Mouse (Mus musculus) liver, adult 2 months (tissue): Measurements from ENCODE around the gene Abhd5. TPM values are rescaled to one million over a fixed set of nuclear protein-coding genes. Genes with fewer than 3 reads are reported as not detected.

Source experiments
- DNase-seq: peaks from one replicate; pipeline ENCODE4 v3.0.0-alpha.2; 2011; ENCODE audit warnings: low read depth, low spot score; ENCODE audit errors: extremely low read depth
- H3K27ac ChIP-seq: fragments of 200-500 bp; replicated peaks from 2 replicates; pipeline ENCODE4 v1.5.1; 2012; ENCODE audit warnings: low read depth, mild to moderate bottlenecking, control low read depth, inconsistent platforms, low read length; ENCODE audit not compliant: insufficient read depth
- H3K27me3 ChIP-seq: fragments of 200-500 bp; 2 replicates; pipeline ENCODE4 v1.6.1; 2012; ENCODE audit warnings: mild to moderate bottlenecking, moderate library complexity, low read length, inconsistent platforms; ENCODE audit not compliant: control insufficient read depth, insufficient read depth
- H3K36me3 ChIP-seq: fragments of 200-500 bp; 2 replicates; pipeline ENCODE4 v1.6.1; 2012; ENCODE audit warnings: low read length, inconsistent platforms; ENCODE audit not compliant: control insufficient read depth, insufficient read depth
- H3K4me1 ChIP-seq: fragments of 200-500 bp; 2 replicates; pipeline ENCODE4 v1.6.1; 2011; ENCODE audit warnings: low read length; ENCODE audit not compliant: control insufficient read depth, insufficient read depth
- H3K4me3 ChIP-seq: fragments of 200-500 bp; 2 replicates; pipeline ENCODE4 v1.5.1; 2011; ENCODE audit warnings: low read depth, mild to moderate bottlenecking, control low read depth, low read length, moderate library complexity; ENCODE audit not compliant: insufficient read depth
- H3K79me2 ChIP-seq: fragments of 200-500 bp; 2 replicates; pipeline ENCODE4 v1.6.1; 2012; ENCODE audit warnings: inconsistent platforms, mild to moderate bottlenecking, low read length, moderate library complexity; ENCODE audit not compliant: control insufficient read depth, insufficient read depth
- H3K9ac ChIP-seq: fragments of 200-500 bp; 2 replicates; pipeline ENCODE4 v1.6.1; 2012; ENCODE audit warnings: low read depth, mild to moderate bottlenecking, control low read depth, inconsistent platforms, low read length
- CTCF ChIP-seq: fragments of 200-500 bp; IDR thresholded peaks from 2 replicates; pipeline ENCODE4 v1.5.1; 2011; ENCODE audit warnings: low read depth, low read length, control low read depth
- POLR2A ChIP-seq: fragments of 200-500 bp; IDR thresholded peaks from 2 replicates; pipeline ENCODE4 v1.6.1; 2011; ENCODE audit warnings: low read length, control low read depth; ENCODE audit not compliant: insufficient read depth; ENCODE audit errors: extremely low read depth
- WGBS: fragments of 180-500 bp; shearing (Covaris S2); methylation state at CpG from one replicate; pipeline ENCODE4 v1.1.7; 2018; 5-methylcytosine and 5-hydroxymethylcytosine counted together
- polyA plus RNA-seq: library from polyadenylated mRNA; depleted of rRNA; stranded (reverse); fragments of >200 nt; gene quantifications from 2 replicates; pipeline ENCODE4 v1.2.3, GENCODE M21; 2012
- total RNA-seq: library from RNA; depleted of rRNA; stranded (reverse); fragments of >200 nt; gene quantifications from 2 replicates; pipeline ENCODE4 v1.2.3, GENCODE M21; 2014

Abhd5 gene
- total and polyA plus RNA-seq, 2 experiments: 15.9 to 19.5 TPM

DNA sequence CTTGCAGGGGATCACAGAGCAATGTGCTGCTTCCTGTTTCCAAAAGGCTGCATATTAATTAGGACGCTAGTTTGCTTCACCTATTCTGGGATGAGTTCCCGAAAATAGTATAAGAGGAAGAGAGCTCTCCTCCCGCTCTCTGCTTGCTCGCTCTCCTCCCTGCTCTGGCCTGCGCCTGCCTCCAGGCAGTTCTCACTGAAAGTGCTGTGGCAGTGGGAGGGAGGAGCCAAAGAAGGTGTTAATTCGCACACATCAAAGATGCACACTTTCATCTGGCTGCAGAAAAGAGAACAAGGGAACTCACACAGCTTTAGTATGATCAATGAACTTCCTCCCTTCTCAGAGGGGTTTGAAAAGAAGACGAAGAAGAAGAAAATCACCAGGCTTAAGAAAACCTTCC is 47.3 kb downstream of the Abhd5 start:
- Histone ChIP-seq H3K27me3 (no peaks in the 10 kb centered on the region), H3K4me1 (peaks cover 5% of the 10 kb centered on the region), H3K36me3 (no peaks in the 10 kb centered on the region), H3K27ac (no peak overlapping the region), H3K79me2 (no peaks in the 10 kb centered on the region), H3K4me3 (no peak overlapping the region), H3K9ac (no peak overlapping the region)
- no peak for TF ChIP-seq CTCF
- no peak for TF ChIP-seq POLR2A
- WGBS: 75% methylated on average over 7 of the region's 7 CpGs
- no peak for DNase-seq

DNA sequence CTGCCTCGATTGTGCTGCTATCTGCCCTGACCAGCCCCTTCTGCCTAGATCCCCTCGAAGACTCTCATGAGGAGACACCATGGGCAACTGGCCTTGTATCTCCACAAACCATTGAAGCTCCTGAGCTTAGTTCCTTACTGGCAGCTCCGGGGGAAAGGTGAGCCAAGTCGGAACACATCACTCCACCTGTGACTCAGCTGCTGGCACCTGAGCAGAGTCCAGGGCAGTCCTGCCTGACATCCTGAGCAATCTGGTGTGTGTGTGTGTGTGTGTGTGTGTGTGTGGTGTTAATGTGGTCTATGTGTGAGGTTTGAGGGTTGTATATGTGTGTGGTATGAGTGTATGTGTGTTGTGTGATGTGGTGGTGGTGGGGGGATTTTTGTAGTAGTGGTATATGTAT is 49.8 kb downstream of the Abhd5 start:
- DNase-seq: peak; percentile 17
- Histone ChIP-seq H3K4me1 (no peaks in the 10 kb centered on the region), H3K27ac (no peak overlapping the region), H3K4me3 (no peak overlapping the region), H3K27me3 (no peaks in the 10 kb centered on the region), H3K9ac (no peak overlapping the region), H3K79me2 (no peaks in the 10 kb centered on the region), H3K36me3 (no peaks in the 10 kb centered on the region)
- no peak for TF ChIP-seq POLR2A
- TF ChIP-seq CTCF: no peak
- WGBS: 70% methylated on average over 4 of the region's 4 CpGs

DNA sequence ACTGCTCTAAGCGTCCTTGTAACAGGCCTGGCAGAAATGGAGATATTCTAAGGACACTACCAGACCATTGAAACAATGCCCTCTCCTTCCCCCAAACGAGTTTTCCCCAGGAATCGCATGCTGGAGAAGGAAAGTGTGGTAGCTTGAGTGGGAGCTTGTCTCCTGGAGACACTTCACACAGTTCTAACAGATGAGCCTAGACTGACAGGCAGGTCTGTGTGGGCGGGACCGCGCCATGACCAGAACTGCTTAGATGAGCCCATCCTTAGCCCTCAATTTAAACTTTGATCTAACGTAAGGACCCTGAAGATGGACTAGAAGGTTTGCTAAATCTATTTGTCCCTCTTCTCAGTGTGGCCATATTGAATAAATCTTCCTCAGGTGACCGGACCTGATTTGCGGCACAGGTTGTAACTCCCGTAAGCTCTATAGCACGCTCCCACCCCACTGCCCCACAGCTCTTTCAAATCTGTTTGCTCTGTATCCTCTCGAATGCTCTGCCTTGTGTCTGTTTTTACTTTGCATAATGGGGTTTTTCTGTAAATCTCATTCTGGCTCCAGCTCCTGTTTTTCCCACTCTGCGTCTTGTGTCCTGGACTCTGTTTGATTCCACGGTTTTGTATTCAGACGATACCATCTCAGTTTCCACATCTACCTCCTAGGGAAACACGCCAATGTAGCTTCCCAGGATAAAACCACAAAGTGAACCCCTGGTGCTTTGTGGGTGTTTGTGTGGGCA is 59.2 kb downstream of the Abhd5 start:
- Histone ChIP-seq H3K4me1 (no peaks in the 10 kb centered on the region), H3K4me3 (no peak overlapping the region), H3K27ac (no peak overlapping the region), H3K36me3 (no peaks in the 10 kb centered on the region), H3K9ac (no peak overlapping the region), H3K79me2 (no peaks in the 10 kb centered on the region), H3K27me3 (no peaks in the 10 kb centered on the region)
- no peak for DNase-seq
- TF ChIP-seq CTCF (no peak), POLR2A (no peak)
- WGBS: 92% methylated on average over 16 of the region's 16 CpGs

DNA sequence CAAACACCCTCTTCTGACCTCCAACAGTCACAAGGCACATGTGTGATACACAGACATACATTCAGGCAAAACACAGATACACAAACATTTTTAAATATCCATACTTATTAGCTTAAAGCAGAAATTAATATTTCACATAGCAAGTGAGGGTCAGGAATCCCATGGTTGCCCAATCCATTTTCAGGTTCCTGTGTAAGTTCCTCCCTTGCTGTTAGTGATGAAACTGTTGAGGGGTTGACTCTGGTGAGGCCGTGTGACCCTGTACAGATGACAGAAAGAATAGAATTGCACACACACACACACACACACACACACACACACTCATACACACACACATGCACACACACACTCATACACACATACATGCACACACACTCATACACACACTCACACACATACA is 63.2 kb downstream of the Abhd5 start:
- H3K4me3 ChIP-seq: no peak overlapping the region
- no peaks in the 10 kb centered on the region for H3K4me1 ChIP-seq
- H3K36me3 ChIP-seq: no peaks in the 10 kb centered on the region
- no peak for DNase-seq
- no peaks in the 10 kb centered on the region for H3K79me2 ChIP-seq
- no peak overlapping the region for H3K9ac ChIP-seq
- 94% methylated on average over 1 of the region's 1 CpGs for WGBS
- H3K27me3 ChIP-seq: no peaks in the 10 kb centered on the region
- no peak overlapping the region for H3K27ac ChIP-seq
- TF ChIP-seq POLR2A (no peak), CTCF (no peak)

DNA sequence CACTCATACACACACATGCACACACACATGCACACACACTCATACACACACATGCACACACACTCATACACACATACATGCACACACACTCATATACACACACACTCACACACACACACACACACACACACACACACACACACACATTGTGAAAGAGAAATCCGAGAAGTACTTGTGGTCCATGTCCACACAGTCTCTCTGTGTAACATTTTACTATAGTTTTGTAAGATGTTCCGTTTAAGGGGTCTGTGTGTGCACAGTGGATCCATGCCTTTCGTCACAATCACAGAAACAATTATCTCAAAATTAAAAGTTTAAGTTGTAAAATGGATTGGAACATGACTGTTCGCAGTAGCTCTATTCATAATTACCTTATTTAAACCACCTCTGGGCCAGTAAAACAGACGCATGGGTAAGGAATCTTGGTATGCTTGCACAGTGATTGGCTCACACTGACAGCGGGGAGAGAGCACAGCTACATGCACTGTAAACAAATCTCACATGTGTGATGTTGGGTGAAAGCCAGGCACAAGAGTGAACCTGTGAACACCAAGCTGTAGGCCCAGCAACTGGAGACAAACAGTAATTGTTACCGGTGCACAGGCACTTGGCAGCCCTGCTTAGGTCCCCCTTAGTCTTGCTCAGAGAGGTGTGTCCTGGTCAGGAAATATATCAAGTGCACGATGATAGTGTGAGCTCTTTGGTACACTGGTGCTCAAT is 63.8 kb downstream of the Abhd5 start:
- H3K79me2 ChIP-seq: no peaks in the 10 kb centered on the region
- DNase-seq: peak; percentile 20
- 65% methylated on average over 8 of the region's 8 CpGs for WGBS
- H3K9ac ChIP-seq: no peak overlapping the region
- no peaks in the 10 kb centered on the region for H3K27me3 ChIP-seq
- no peaks in the 10 kb centered on the region for H3K4me1 ChIP-seq
- TF ChIP-seq CTCF (no peak), POLR2A (no peak)
- no peak overlapping the region for H3K27ac ChIP-seq
- no peak overlapping the region for H3K4me3 ChIP-seq
- no peaks in the 10 kb centered on the region for H3K36me3 ChIP-seq

DNA sequence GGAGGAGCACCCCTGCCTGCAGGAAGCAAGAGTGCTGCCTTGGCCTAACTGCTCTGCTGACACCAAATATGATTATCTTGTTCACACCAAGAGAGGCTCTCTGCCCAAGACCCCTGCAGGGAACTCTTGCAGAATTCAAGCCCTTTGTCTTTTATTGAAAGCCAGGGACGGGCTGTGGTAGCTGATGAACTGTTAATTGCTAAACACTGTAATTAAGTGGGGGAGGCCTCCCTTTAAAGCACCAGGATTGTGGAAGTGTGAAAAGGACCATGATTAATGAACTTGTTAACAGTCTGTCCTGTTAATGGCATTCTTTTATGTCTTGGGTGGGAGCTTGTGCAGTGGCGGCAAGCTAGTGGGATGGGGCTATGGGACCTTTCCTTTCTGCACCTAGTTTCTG is 65.2 kb downstream of the Abhd5 start:
- no peak for DNase-seq
- Histone ChIP-seq H3K9ac (no peak overlapping the region), H3K27me3 (no peaks in the 10 kb centered on the region), H3K79me2 (no peaks in the 10 kb centered on the region), H3K4me3 (no peak overlapping the region), H3K4me1 (no peaks in the 10 kb centered on the region), H3K36me3 (no peaks in the 10 kb centered on the region), H3K27ac (no peak overlapping the region)
- 86% methylated on average over 2 of the region's 2 CpGs for WGBS
- TF ChIP-seq CTCF (no peak), POLR2A (no peak)
